Mouse (Mus musculus) heart, embryonic 15.5 days (tissue): Measurements from ENCODE around the gene Gdpgp1. TPM values are rescaled to one million over a fixed set of nuclear protein-coding genes. Genes with fewer than 3 reads are reported as not detected.

Experiments used
- ATAC-seq: fragments of 200-750 bp; cut with Nextera tagmentation; replicated peaks from 2 replicates; pipeline ENCODE4 v1.8.0; 2017; ENCODE audit warnings: low read depth, moderate TSS enrichment; ENCODE audit not compliant: insufficient number of reproducible peaks, insufficient read depth, low FRiP score
- H3K27ac ChIP-seq: fragments of 300-500 bp; sonication (generic); 2 replicates; pipeline ENCODE4 v1.5.1; 2015; ENCODE audit warnings: mild to moderate bottlenecking, inconsistent platforms
- H3K27me3 ChIP-seq: fragments of 300-500 bp; sonication (generic); 2 replicates; pipeline ENCODE4 v1.6.1; 2015; ENCODE audit warnings: inconsistent platforms
- H3K36me3 ChIP-seq: fragments of 300-500 bp; sonication (generic); 2 replicates; pipeline ENCODE4 v1.6.1; 2015; ENCODE audit warnings: mild to moderate bottlenecking, inconsistent platforms
- H3K4me1 ChIP-seq: fragments of 300-500 bp; sonication (generic); replicated peaks from 2 replicates; pipeline ENCODE4 v1.6.1; 2015; ENCODE audit warnings: inconsistent platforms
- H3K4me2 ChIP-seq: fragments of 300-500 bp; sonication (generic); 2 replicates; pipeline ENCODE4 v1.6.1; 2015; ENCODE audit warnings: inconsistent platforms, mild to moderate bottlenecking, moderate library complexity
- H3K4me3 ChIP-seq: fragments of 300-500 bp; sonication (generic); 2 replicates; pipeline ENCODE4 v1.5.1; 2015; ENCODE audit warnings: mild to moderate bottlenecking, inconsistent platforms
- H3K9ac ChIP-seq: fragments of 300-500 bp; sonication (generic); 2 replicates; pipeline ENCODE4 v1.6.1; 2015; ENCODE audit warnings: mild to moderate bottlenecking, inconsistent platforms
- H3K9me3 ChIP-seq: fragments of 300-500 bp; sonication (generic); replicated peaks from 2 replicates; pipeline ENCODE4 v1.6.1; 2016; ENCODE audit warnings: inconsistent platforms
- WGBS: fragments of 180-500 bp; shearing (Covaris S2); methylation state at CpG from one replicate; pipeline ENCODE4 v1.1.7; 2015; ENCODE audit warnings: mixed read lengths; 5-methylcytosine and 5-hydroxymethylcytosine counted together
- polyA plus RNA-seq: library from polyadenylated mRNA; unstranded; fragments of >200 nt; fragmentation: Nextera tagmentation; extraction: Ambion mirVana; gene quantifications from 2 replicates; pipeline ENCODE4 v1.2.1, GENCODE M21; 2015

The Gdpgp1 gene
- polyA plus RNA-seq, 1 experiment from 2014 or later, result 2.7 TPM

DNA sequence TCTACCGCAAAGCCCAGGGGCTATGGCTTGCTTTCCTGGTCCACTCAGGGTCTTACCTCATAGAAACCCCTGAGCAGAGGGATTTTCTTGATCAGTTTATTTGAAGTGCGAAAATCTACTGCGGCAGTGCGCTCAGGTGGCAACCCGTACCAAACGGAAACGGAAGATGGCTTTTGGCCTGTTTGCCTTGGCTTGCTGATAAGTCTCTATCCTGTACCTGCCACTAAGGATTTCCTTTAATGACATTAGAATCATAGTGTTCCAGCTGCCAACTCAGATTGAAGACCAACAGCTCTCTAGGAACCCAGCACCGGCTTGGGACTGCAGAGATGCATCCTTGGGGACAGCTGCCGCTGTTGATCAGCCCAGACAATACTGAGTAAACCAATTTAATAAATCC is 1.1 kb downstream of the Gdpgp1 start:
- no peak for ATAC-seq
- peaks cover 9% of the 10 kb centered on the region for H3K36me3 ChIP-seq
- peak overlapping the region; percentile 80 for H3K4me3 ChIP-seq
- peaks cover 17% of the 10 kb centered on the region for H3K4me1 ChIP-seq
- H3K27me3 ChIP-seq, result no peaks in the 10 kb centered on the region
- 68% methylated on average over 9 of the region's 9 CpGs for WGBS
- H3K9ac ChIP-seq, result no peak overlapping the region
- no peaks in the 10 kb centered on the region for H3K9me3 ChIP-seq
- peak overlapping the region; percentile 92 for H3K4me2 ChIP-seq
- H3K27ac ChIP-seq, result no peak overlapping the region

GRCm38 (mm10) chr7:80238542-80238941 is 5.9 kb downstream of the Gdpgp1 start:
- H3K4me3 ChIP-seq, result no peak overlapping the region
- 82% methylated on average over 10 of the region's 10 CpGs for WGBS
- no peak for ATAC-seq

DNA sequence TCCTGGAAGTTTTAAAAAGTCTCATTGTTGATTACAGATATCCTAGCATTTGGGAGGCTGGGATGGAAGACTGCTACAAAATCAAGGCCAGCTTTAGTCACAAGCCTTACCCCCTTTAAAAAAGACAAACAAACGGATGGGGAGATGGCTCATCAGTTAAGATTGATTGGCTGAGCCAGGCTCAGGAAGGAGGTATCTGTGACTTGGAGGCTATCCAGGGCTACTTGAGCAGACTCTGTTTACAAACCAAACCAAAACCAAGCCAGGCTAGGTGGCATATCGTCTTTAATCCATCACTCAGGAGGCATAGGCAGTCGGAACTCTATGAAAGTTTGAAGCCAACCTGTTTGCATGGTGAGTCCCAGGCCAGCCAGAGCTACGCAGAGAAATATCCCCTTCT is 9.0 kb downstream of the Gdpgp1 start:
- Histone ChIP-seq H3K36me3 (peaks cover 18% of the 10 kb centered on the region), H3K4me1 (peaks cover 5% of the 10 kb centered on the region; the same call in 1 of the 2 replicates), H3K27ac (no peak overlapping the region), H3K9me3 (no peaks in the 10 kb centered on the region), H3K9ac (no peak overlapping the region), H3K4me2 (no peak overlapping the region), H3K4me3 (no peak overlapping the region), H3K27me3 (no peaks in the 10 kb centered on the region)
- 78% methylated on average over 4 of the region's 4 CpGs for WGBS
- no peak for ATAC-seq

More at GRCm38 (mm10) chr7:80238542-80238941, 5.9 kb downstream of the Gdpgp1 start:
- peaks cover 5% of the 10 kb centered on the region for H3K4me1 ChIP-seq
- H3K9me3 ChIP-seq, result no peaks in the 10 kb centered on the region
- H3K4me2 ChIP-seq, result no peak overlapping the region
- no peak overlapping the region for H3K9ac ChIP-seq
- no peaks in the 10 kb centered on the region for H3K27me3 ChIP-seq
- no peak overlapping the region for H3K27ac ChIP-seq
- peaks cover 18% of the 10 kb centered on the region for H3K36me3 ChIP-seq

- H3K27ac ChIP-seq, result no peak overlapping the region
- H3K4me3 ChIP-seq, result no peak overlapping the region
- peaks cover 8% of the 10 kb centered on the region for H3K4me1 ChIP-seq
- ATAC-seq, result no peak
- H3K9me3 ChIP-seq, result no peaks in the 10 kb centered on the region
- WGBS, result 92% methylated on average over 4 of the region's 4 CpGs
- peaks cover 3% of the 10 kb centered on the region; the same call in 1 of the 2 replicates for H3K36me3 ChIP-seq
- no peaks in the 10 kb centered on the region for H3K27me3 ChIP-seq
- no peak overlapping the region for H3K9ac ChIP-seq
- H3K4me2 ChIP-seq, result no peak overlapping the region
Observed at GRCm38 (mm10) chr7:80244851-80245250, 12.2 kb downstream of the Gdpgp1 start.

- ATAC-seq, result peak; percentile 98
- H3K9ac ChIP-seq, result peak within 1 kb of the TSS; percentile 70
- under 1% methylated on average over 48 of the region's 48 CpGs for WGBS
Observed at GRCm38 (mm10) chr7:80246148-80246721, 13.6 kb downstream of the Gdpgp1 start, which contains the start of gene Ttll13. TSS of gene Ttll13 (plus strand) at chr7:80246376.

GRCm38 (mm10) chr7:80246859-80247258 is 14.2 kb downstream of the Gdpgp1 start:
- Histone ChIP-seq H3K9ac (peak overlapping the region; percentile 70; the same call in 1 of the 2 replicates), H3K4me3 (peak overlapping the region; percentile 68), H3K4me1 (peaks cover 8% of the 10 kb centered on the region), H3K4me2 (peak overlapping the region; percentile 80), H3K9me3 (no peaks in the 10 kb centered on the region), H3K27me3 (no peaks in the 10 kb centered on the region), H3K36me3 (no peaks in the 10 kb centered on the region), H3K27ac (peak overlapping the region; percentile 87)
- 24% methylated on average over 7 of the region's 7 CpGs for WGBS
- no peak for ATAC-seq

More at GRCm38 (mm10) chr7:80246148-80246721, 13.6 kb downstream of the Gdpgp1 start, which contains the start of gene Ttll13:
- peak within 1 kb of the TSS; percentile 87 for H3K27ac ChIP-seq
- no peaks in the 10 kb centered on the region; the same call in 1 of the 2 replicates for H3K36me3 ChIP-seq
- H3K4me2 ChIP-seq, result peak within 1 kb of the TSS; percentile 80
- peaks cover 8% of the 10 kb centered on the region for H3K4me1 ChIP-seq
- peak within 1 kb of the TSS; percentile 68 for H3K4me3 ChIP-seq
- no peaks in the 10 kb centered on the region for H3K27me3 ChIP-seq
- no peaks in the 10 kb centered on the region for H3K9me3 ChIP-seq

- Histone ChIP-seq H3K9ac (no peak overlapping the region), H3K4me2 (no peak overlapping the region), H3K27ac (no peak overlapping the region), H3K27me3 (peaks cover 8% of the 10 kb centered on the region; the same call in 1 of the 2 replicates), H3K4me1 (no peaks in the 10 kb centered on the region), H3K4me3 (no peak overlapping the region), H3K36me3 (no peaks in the 10 kb centered on the region), H3K9me3 (no peaks in the 10 kb centered on the region)
- 78% methylated on average over 7 of the region's 7 CpGs for WGBS
- no peak for ATAC-seq
Observed at GRCm38 (mm10) chr7:80252437-80252836, 19.8 kb downstream of the Gdpgp1 start.

DNA sequence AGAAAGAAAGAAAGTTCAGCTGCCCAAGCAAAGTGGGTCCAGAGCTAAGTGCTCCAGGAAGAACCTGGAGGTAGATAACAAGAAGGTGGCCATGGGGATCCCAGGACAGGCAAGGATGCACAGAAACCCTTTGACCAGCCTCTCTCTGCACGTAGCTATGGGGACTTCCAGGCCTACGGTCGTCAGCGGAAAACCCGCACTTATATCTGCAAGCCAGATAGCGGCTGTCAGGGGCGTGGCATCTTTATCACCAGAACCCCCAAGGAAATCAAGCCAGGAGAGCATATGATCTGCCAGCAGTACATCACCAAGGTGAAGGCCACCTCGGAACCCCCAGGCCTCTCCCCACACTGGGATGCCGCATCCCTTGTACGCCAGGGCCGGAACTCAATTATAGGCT is 20.2 kb downstream of the Gdpgp1 start:
- WGBS, result 66% methylated on average over 11 of the region's 11 CpGs
- Histone ChIP-seq H3K9ac (no peak overlapping the region), H3K9me3 (no peaks in the 10 kb centered on the region), H3K27me3 (peaks cover 8% of the 10 kb centered on the region; the same call in 1 of the 2 replicates), H3K4me3 (no peak overlapping the region), H3K4me2 (no peak overlapping the region), H3K4me1 (no peaks in the 10 kb centered on the region), H3K36me3 (no peaks in the 10 kb centered on the region), H3K27ac (no peak overlapping the region)
- no peak for ATAC-seq

DNA sequence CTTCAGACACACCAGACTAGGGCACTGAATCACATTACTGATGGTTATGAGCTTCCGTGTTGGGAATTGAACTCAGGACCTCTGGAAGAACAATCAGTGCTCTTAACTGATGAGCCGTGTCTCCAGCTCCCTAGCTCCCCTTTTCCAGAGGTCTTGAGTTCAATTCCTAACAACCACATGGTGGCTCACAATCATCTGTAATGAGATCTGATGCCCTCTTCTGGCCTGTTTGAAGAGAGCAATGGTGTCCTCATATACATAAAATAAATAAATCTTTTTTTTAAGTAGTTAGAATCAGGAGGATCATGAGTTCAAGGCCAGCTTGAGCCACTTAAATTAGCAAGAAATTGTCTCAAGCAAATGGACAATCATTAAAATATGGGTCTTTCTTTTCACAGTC is 23.3 kb downstream of the Gdpgp1 start:
- ATAC-seq, result no peak
- H3K27ac ChIP-seq, result no peak overlapping the region
- no peaks in the 10 kb centered on the region for H3K36me3 ChIP-seq
- peaks cover 17% of the 10 kb centered on the region; the same call in 1 of the 2 replicates for H3K27me3 ChIP-seq
- H3K4me1 ChIP-seq, result peaks cover 5% of the 10 kb centered on the region; the same call in 1 of the 2 replicates
- H3K9me3 ChIP-seq, result no peaks in the 10 kb centered on the region
- H3K4me2 ChIP-seq, result no peak overlapping the region
- WGBS, result 67% methylated on average over 2 of the region's 2 CpGs
- H3K4me3 ChIP-seq, result no peak overlapping the region
- no peak overlapping the region for H3K9ac ChIP-seq

GRCm38 (mm10) chr7:80257706-80258105 is 25.0 kb downstream of the Gdpgp1 start:
- Histone ChIP-seq H3K9ac (no peak overlapping the region), H3K27ac (no peak overlapping the region), H3K9me3 (no peaks in the 10 kb centered on the region), H3K4me1 (peaks cover 13% of the 10 kb centered on the region), H3K4me3 (no peak overlapping the region), H3K36me3 (no peaks in the 10 kb centered on the region), H3K27me3 (peaks cover 17% of the 10 kb centered on the region; the same call in 1 of the 2 replicates), H3K4me2 (no peak overlapping the region)
- WGBS, result 64% methylated on average over 2 of the region's 2 CpGs
- no peak for ATAC-seq

DNA sequence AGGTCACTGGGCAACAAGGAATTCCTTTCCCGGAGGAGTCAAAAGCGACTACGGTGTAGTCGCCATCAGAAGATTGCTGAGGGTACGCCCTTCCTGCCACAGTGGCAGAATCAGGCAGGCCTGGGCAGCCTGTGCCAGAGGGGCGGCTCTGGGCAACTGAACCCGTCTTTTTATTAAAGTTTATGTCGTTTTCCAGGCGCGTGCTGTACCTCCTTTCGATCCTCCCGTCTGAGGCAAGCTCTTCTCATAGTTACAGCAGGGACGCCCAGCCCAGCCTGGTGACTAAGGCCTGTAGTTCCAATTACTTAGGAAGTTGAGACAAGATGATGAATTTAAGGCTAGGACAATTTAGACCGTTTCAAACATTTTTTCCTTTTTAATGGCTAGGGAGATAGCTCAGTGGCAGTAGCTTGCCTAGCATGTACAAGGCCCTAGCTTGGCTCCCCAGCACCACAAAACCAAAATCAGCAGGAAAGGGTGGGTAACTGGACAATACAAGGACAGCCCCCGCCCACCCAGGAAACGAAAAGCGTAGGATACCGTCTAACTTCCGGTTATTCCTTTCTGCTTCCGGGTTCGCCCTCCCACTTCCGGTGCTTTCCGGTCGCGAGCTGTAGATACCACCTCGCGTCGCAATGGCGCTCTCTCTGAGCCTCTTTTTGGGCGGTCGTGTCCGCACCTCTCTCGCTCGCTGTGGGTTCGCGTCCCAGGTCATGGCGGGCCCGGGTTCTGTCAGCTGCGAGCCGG is 28.1 kb downstream of the Gdpgp1 start, which contains the start of gene Ngrn:
Ngrn (plus strand) TSS at position 591 of the 747 bp plus-strand sequence.
- Histone ChIP-seq H3K9ac (peak within 1 kb of the TSS; percentile 81), H3K9me3 (no peaks in the 10 kb centered on the region), H3K27ac (peak within 1 kb of the TSS; percentile 79), H3K4me2 (peak within 1 kb of the TSS; percentile 81), H3K36me3 (peaks cover 20% of the 10 kb centered on the region), H3K4me3 (peak within 1 kb of the TSS; percentile 83), H3K27me3 (peaks cover 14% of the 10 kb centered on the region; the same call in 1 of the 2 replicates), H3K4me1 (peaks cover 13% of the 10 kb centered on the region)
- 24% methylated on average over 40 of the region's 40 CpGs for WGBS
- peak; percentile 81 for ATAC-seq
